Mouse (Mus musculus): ENCODE results near the gene Olfr8.
"Not testable (repeated sequence)": the region's sequence is repeated elsewhere in the genome, so short reads cannot be mapped to it uniquely, and the experiment has no call there.

Olfr8 gene

DNA sequence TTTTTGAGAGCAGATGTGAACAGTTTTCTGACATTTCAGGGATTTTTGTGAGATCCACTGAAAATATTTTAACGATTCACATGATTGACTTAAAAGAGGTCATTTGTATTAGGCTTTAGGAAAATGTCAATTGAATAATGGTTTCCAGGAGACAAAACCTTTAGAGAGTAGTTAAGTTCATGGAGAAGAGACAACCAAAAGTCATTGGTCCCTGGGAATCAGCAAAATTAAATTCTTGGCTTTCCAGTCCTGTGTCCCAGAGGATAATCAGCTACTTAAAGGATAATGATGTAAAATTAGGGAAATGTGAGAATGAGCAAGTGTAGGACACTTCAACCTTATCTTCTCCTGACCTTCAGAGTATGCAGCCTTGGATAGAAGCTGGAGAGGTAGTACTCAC, at the start of gene Olfr8:
TSS of gene Olfr8 (plus strand) at position 301 of the 400 bp plus-strand sequence.
- DNase-seq = not testable (repeated sequence)

DNA sequence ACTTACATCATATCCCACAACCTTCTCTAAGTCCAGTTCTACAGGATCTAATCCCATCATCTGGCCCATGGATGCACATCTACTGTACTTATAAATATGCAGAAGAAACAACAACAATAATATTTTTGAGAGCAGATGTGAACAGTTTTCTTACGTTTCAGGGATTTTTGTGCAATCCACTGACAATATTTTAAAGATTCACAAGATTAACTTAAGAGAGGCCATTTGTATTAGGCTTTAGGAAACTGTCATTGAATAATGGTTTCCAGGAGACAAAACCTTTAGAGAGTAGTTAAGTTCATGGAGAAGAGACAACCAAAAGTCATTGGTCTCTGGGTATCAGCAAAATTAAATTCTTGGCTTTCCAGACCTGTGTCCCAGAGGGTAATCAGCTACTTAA, 37.6 kb upstream of the Olfr8 start, which contains the start of gene Olfr1354:
TSS of gene Olfr1354 (plus strand) at position 301 of the 400 bp plus-strand sequence.
- DNase-seq = not testable (repeated sequence)

DNA sequence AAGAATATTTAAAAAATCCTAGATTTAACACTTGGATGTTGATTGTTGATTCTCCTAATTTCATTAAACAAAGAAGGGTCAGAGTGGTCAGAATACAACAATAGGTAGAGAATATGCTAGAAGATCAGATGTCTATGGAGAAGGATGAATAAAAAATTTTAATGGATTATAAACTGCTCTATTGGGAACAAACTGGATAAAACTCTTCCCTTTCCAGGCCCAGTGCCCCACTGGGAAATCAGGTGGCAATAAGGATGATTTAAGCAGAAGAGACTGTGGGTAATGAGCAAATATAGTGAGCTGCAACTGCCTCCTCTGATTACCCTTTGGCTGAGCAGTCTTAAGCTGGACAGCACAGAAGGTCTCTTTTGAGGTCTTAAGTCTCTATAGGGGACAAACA, 12.6 kb downstream of the Olfr8 start, which contains the start of gene Olfr1353:
TSS of gene Olfr1353 (plus strand) at position 301 of the 400 bp plus-strand sequence.
- DNase-seq = not testable (repeated sequence)

DNA sequence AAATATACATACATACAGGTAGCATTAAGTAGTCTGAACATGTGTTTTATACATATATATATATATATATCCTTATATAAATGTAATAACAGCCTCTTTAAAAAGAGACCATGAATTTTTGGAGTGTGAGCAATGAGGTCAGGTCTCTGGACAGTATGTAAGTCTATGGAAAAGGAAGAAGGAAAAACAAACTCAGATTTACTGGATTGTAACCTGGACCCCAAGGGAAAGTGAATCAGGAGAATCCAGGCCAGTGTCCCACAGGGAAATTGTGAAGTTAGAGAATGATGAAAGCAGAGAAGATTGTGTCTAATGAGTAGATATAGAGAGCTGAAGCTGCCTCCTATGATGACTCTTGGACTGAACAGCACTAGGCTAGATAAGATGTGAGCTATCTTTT, 30.3 kb downstream of the Olfr8 start, which contains the start of gene Olfr1352:
TSS of gene Olfr1352 (plus strand) at position 301 of the 400 bp plus-strand sequence.
- DNase-seq = no peak

Measured in thymus, adult 18-20 months (tissue).